Mouse (Mus musculus) left cerebral cortex, postnatal 10 days (tissue): ENCODE measurements around the gene Nmrk2. TPM values are rescaled to one million over a fixed set of nuclear protein-coding genes. Genes with fewer than 3 reads are reported as not detected.
"Not testable (repeated sequence)": the region's sequence is repeated elsewhere in the genome, so short reads cannot be mapped to it uniquely, and the experiment has no call there.

Experiments used
- DNase-seq, 2 experiments: peaks; one replicate each; pipeline ENCODE4 v3.0.0; 2021 to 2022; ENCODE audit warnings: low spot score in 2 of 2, mixed read lengths in 1 of 2; ENCODE audit errors: extremely low spot score in 1 of 2
- intact Hi-C: fragments of 180-260 bp; cut with DNase I; formaldehyde crosslinking; loops from one replicate; pipeline ENCODE4 v1.15.1; 2025
- total RNA-seq, 2 experiments: library from RNA; stranded (reverse); gene quantifications; 2 replicates each; pipeline ENCODE4 v1.2.3; 2021

Gene Nmrk2
- not detected for total RNA-seq

DNA sequence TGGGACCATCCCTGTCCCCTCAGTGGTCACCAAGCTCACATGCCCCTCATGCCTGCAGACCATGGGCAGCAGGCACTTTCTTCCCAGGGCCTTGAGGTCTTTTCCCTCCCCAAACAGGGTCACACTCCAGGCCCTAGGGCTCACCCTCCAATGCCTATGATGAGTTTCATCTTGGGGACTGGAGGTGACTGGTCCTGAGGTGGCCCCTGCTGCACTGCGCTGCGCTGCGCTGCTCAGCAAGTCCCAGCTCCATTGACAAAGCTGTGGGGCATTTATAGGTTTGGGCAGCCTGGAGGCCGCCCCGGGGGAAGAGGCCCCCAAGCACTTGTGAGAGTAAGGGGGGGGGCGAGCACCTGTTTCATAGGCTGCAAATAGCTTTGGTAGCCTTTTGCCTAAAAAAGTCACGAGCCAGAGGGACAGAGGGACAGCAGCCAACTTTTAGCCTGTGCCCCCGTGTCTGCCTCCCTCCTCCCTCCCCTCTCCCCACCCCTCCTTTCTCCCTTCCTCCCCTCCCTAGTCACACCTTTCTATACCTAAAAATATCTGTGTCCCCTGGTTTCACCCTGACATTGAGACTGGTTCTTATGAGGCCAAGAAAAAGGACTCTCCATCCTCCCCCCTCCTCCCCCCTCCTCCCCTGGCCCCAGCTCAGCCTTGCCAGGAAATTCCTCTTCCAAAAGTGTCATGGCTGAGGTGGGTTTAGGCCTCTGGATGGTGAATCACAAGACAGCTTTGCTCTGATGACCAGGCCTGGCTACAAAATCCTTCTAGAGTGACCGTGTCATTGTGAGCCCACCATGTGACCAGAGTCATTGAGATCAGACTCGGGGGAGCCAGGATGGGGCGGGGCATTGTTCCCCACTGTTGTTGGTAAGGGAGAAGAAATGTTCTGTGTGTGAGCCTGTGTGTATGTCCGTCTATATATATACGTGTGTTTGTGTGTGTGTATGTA, at the start of gene Nmrk2:
Nmrk2 (minus strand) TSS at position 245 of the 952 bp plus-strand sequence.
- intact Hi-C loops, result loop anchor here (10.0 kb wide), 1 partner anchor 253 kb away; the partner anchor contains the start of gene Nfic
- DNase-seq, result peak in 1 of 2 experiments; percentile 35

DNA sequence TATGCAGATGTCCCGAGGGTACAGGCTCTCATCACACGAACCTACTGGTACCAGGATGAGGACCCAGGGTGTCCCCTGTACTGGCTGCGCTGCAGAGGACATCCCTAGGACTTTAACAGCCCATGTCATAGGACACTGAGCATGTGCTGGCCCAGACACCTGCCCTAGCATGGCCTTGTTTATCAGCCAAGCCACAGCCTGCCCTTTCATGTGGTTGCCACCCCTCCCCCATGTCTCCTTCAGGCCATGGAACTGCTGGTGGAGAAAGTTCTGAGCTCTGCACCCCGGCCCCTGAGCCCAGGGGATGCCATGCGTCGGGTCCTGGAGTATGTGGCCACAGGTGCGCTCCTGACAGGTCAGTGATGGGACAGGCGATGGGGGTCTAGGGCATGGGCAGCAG, 47.6 kb upstream of the Nmrk2 start:
- intact Hi-C loops, result no loop called here
- DNase-seq, result peak in 1 of 2 experiments; percentile 23

GRCm38 (mm10) chr10:81247804-81248203, 46.0 kb upstream of the Nmrk2 start:
- DNase-seq, result no peak
- intact Hi-C loops, result no loop called here

DNA sequence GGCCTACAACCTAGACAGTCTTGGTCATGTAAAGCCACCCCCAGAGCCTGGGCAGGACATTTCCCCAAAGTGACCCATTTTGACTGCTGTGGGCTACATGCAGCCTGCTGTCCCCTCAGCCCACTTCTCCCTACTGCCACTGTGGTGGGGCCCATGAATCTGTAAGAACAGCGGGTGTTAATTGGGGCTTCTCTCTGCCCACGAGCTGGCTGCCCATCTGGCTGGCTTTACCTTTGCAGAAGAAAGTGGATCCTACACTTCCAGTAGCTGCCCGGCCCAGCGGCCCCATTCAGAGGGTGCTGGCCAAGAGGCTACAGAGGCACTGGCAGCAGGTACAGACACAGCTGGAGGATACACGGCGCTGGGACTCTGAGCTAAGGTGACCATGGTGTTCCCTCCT, 43.3 kb upstream of the Nmrk2 start:
- intact Hi-C loops, result no loop called here
- peak in 1 of 2 experiments; percentile 33 for DNase-seq

- intact Hi-C loops, result no loop called here
- DNase-seq, result peak in 1 of 2 experiments; percentile 79
Measured at GRCm38 (mm10) chr10:81244595-81244994, 42.7 kb upstream of the Nmrk2 start.

GRCm38 (mm10) chr10:81244146-81244545, 42.3 kb upstream of the Nmrk2 start:
- no peak for DNase-seq
- intact Hi-C loops, result no loop called here

- DNase-seq, result peak in 1 of 2 experiments; percentile 25
- intact Hi-C loops, result no loop called here
Measured at GRCm38 (mm10) chr10:81242021-81242420, 40.2 kb upstream of the Nmrk2 start.

- intact Hi-C loops, result no loop called here
- peak in 1 of 2 experiments; percentile 72 for DNase-seq
Measured at GRCm38 (mm10) chr10:81240876-81241275, 39.0 kb upstream of the Nmrk2 start.

DNA sequence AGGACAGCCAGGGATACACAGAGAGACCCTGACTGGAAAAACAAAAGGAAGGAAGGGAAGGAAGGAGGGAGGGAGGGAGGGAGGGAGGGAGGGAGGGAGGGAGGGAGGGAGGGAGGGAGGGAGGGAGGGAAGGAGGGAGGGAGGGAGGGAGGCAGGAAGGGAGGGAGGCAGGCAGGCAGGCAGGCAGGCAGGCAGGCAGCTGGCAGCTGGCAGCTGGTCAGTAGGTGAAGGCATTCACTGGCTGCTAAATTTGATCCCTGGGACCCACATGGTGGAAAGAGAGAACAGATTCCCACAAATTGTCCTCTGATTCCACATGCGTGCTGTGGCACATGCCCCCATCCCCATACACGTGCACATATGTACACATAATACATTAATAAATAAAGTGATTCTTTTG, 36.8 kb upstream of the Nmrk2 start:
- DNase-seq, result no peak
- intact Hi-C loops, result no loop called here

- DNase-seq, result peak in 1 of 2 experiments; percentile 22
- intact Hi-C loops, result no loop called here
Measured at GRCm38 (mm10) chr10:81236471-81237268, 34.8 kb upstream of the Nmrk2 start.

DNA sequence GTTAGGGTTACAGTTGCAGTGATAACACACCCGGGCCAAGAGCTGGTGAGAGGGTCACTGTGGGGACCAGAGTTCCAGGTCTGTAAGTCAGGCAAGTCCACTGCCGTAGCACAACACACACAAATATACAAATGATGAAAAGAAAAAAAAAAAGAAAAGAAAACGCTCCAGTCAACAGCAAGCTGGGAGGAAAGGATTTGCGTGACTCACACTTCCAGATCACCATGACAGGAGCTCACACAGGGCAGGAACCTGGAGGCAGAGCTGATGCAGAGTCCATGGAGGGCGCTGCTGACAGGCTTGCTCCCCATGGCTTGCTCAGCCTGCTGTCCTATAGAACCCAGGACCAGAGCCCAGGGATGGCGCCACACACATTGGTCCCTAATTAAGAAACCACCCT, 32.4 kb upstream of the Nmrk2 start:
- DNase-seq, result no peak
- intact Hi-C loops, result no loop called here

GRCm38 (mm10) chr10:81233226-81233585, 31.4 kb upstream of the Nmrk2 start:
- intact Hi-C loops, result no loop called here

GRCm38 (mm10) chr10:81232580-81233225, 30.9 kb upstream of the Nmrk2 start, which contains the start of gene Zfr2:
TSS of gene Zfr2 (plus strand) at chr10:81233155.
- intact Hi-C loops, result no loop called here

More at GRCm38 (mm10) chr10:81233226-81233585, 31.4 kb upstream of the Nmrk2 start:
- DNase-seq, result no peak

GRCm38 (mm10) chr10:81231436-81231835, 29.6 kb upstream of the Nmrk2 start:
- intact Hi-C loops, result no loop called here
- DNase-seq, result no peak

More at GRCm38 (mm10) chr10:81232580-81233225, 30.9 kb upstream of the Nmrk2 start, which contains the start of gene Zfr2:
- peak; percentile 92 to 95 for DNase-seq

DNA sequence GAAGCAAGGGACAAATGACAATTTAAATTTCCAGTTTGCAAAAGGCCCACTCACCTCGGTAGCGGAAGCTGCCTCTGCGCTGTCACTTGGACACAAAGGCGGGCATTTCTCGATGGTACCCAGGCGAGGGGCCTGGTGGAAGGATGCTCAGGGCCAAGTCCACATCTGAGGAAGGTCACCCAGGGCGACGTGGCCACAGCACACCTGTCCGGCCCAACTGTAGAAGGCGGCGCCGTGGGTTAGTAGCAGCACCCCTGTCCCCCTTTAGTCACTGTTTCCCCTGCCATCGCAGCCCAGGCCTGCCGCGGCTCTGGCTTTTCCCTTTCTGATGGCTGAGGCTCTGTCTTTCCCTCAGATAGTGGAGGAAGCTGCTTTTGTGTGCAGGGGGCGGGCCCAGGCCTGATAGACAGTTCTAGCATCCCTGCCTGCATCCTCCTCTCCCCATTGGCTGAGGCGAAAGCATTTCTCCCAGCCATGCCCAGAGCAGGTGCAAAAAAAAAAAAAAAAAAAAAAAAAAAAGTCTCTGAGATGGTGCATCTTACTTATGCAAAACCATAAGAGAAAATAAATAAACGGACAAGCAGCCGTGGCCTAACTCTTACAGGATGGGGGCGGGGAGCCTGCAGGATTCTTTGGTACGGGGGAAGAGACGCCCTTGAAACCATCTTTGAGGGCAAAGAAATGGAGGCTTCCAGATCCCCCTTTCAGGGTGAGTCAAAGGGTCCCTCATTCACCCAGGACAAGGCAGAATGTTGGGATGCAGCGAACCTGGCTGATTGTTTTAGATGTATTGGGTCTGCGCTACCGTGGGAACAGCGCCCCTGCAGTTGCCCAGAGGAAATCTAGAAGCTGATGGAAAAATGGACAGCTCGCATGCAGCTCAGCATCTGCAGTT, 28.8 kb upstream of the Nmrk2 start, which contains the start of gene Atcay:
Atcay (minus strand) TSS at position 396 of the 895 bp plus-strand sequence.
- intact Hi-C loops, result no loop called here
- peak; percentile 82 to 84 for DNase-seq

DNA sequence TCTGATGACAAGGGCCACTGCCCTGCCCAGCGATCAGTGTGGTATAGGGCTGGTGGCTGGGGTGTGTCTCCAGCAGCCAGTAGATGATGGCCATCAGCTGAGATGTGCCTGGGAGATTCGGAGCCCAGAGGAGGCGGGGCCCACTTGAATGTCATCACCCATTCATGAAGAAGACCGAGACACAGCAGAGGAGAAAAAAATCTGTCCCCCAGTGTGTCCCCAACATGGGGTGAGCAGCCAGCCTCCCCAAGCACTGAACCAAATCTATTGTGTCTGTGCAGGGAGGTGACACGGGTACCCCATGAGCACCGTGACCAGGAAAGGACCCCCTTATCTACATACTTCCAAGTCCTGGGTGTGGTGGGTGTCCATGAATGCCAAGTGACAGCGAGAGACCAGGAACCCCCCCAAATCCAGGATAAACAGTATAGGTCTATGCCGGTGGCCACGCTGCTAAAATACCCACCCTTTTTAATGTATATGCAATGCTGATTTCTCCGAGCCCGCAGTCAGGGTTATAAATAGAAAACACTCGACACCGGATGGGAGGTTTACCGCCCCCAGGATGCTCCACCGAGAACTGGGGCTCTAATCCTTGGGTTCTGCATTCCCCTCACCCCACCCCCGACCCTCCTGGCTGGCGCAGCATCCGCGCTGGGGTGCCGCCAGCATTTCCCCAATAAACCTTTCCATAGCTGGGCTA, 28.0 kb upstream of the Nmrk2 start:
- peak in 1 of 2 experiments; percentile 57 for DNase-seq

GRCm38 (mm10) chr10:81223731-81224130, 21.9 kb upstream of the Nmrk2 start:
- DNase-seq, intact Hi-C loops: not testable (repeated sequence)

More for the DNA sequence above, 28.0 kb upstream of the Nmrk2 start:
- intact Hi-C loops, result no loop called here
